Mouse (Mus musculus): ENCODE measurements around the gene Olfr1329.
A peak's percentile ranks its signal among the peaks of the same experiment; 100 is the strongest.
"Not testable (repeated sequence)": the region's sequence is repeated elsewhere in the genome, so short reads cannot be mapped to it uniquely, and the experiment has no call there.

Gene Olfr1329

GRCm38 (mm10) chr4:118917365-118917764 lies at the start of gene Olfr1329:
Gene Olfr1329 (minus strand): TSS chr4:118917465.
- DNase-seq, result not testable (repeated sequence)

- peak; percentile 51 to 71 for DNase-seq
Measured at GRCm38 (mm10) chr4:118961141-118961628, 43.9 kb upstream of the Olfr1329 start, which contains the start of gene Lao1. Gene Lao1 (plus strand): TSS chr4:118961578.

GRCm38 (mm10) chr4:118958812-118959211 lies 41.5 kb upstream of the Olfr1329 start:
- DNase-seq, result no peak

GRCm38 (mm10) chr4:118938512-118938911 lies 21.2 kb upstream of the Olfr1329 start, which contains the start of gene Olfr1328:
Gene Olfr1328 (minus strand): TSS chr4:118938612.
- no peak for DNase-seq

- DNase-seq, result not testable (repeated sequence)
Measured at GRCm38 (mm10) chr4:118931326-118931725, 14.1 kb upstream of the Olfr1329 start.

- no peak for DNase-seq
Measured at GRCm38 (mm10) chr4:118901981-118902380, 15.3 kb downstream of the Olfr1329 start.

GRCm38 (mm10) chr4:118888297-118888696 lies 29.0 kb downstream of the Olfr1329 start, which contains the start of gene Olfr1330:
Gene Olfr1330 (plus strand): TSS chr4:118888597.
- DNase-seq, result no peak

GRCm38 (mm10) chr4:118867566-118867965 lies 49.7 kb downstream of the Olfr1329 start:
- DNase-seq, result no peak
